Mouse (Mus musculus) spleen, adult 10 weeks (tissue): ENCODE measurements around the gene Gzf1. TPM values are rescaled to one million over a fixed set of nuclear protein-coding genes. Genes with fewer than 3 reads are reported as not detected.

Experiments used
- polyA plus RNA-seq: library from polyadenylated mRNA; stranded (reverse); fragments of 350-450 nt; fragmentation: Illumina TruSeq; extraction: RNeasy Lipid Tissue Mini Kit (QIAGEN cat#74804); gene quantifications from one replicate; pipeline ENCODE4 v1.2.3, GENCODE M21; 2015; ENCODE audit warnings: low replicate concordance; ENCODE audit not compliant: insufficient read depth

Gene Gzf1
- 17.3 TPM for polyA plus RNA-seq

DNA sequence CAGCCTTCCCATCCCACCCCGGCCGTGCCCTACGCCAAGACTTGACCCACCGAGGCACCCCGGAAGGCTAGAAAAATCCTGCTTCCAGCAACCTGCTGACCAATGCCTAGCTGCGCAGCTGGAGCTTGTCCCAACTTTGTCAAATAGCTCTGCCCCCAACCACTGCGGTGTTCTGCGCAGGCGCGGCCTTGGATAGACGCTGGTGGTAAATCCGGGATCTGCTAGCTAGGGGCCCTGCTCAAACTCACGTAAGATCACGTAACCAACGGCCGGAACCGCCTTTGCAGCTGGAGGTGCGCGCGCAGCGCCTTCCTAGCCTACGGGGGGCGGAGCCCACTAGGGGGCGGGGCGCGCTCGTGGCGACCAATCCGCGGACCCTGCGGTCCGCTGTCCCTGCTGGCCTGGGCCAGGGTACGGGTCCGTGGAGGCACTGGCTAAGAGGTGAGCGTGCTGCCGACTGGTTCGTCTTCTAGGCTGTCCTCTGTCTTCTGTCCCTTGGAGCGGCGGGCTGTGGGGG, at the start of gene Gzf1:
Gzf1 (plus strand) TSS at position 249 of the 517 bp plus-strand sequence.

DNA sequence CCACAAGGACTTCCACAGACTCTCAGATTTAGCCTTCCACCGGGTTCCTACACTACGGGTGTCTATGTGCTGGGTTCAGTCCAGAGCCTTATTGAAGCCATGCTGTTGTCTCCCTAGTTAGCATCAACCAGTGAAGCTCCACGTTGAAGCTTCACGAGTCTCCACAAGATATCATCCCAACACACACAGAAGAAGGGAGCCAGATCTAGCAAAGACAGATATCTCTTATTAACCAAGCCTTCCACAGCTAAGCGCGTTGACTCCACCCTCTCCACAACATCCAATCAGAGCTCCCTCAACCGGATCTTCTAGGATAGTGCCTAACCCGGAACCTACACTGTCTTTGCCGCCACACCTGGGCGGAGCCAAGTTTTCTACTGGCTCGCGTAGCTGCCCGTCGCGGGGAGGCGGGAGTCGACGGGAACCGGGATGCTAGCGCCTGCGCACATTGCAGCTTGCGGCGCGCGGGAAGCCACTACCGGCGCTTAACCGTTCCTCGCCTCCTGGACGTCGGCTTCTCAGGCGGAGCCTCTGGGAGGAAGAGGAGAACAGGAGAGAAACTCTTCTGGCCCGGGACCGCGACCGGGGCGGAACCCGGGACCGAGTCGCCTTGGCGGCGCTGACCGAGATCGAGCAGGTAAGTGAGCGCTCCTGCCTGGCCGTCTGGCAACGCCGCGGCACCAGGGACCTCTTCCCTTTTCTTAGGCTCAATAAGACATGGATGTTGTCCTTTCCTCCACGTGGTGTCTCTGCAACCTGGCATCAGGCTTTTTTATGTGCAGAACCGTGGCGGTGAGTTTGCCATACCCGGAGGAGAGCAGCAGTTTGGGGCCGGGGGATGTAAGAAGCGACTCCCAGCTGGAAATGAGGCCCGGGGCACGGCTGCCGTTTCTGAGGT, 8.4 kb upstream of the Gzf1 start, which contains the start of gene Nxt1:
Nxt1 (plus strand) TSS at position 403 of the 898 bp plus-strand sequence.

GRCm38 (mm10) chr2:148732327-148733000, 51.6 kb downstream of the Gzf1 start, which contains the start of gene Napb:
TSS of gene Napb (minus strand) at chr2:148732467.

Other genes starting within 250 kb of the Gzf1 start
- gene Cd93, start 237.5 kb upstream of the Gzf1 start, polyA plus RNA-seq: 25.6 TPM
- gene Nxt1, start 8.4 kb upstream of the Gzf1 start, polyA plus RNA-seq: 25.6 TPM
- gene Napb, start 51.4 kb downstream of the Gzf1 start, polyA plus RNA-seq: 0.97 TPM
- not detected for gene Cstl1, start 69.3 kb downstream of the Gzf1 start, polyA plus RNA-seq
- gene Cst11, start 90.5 kb downstream of the Gzf1 start, polyA plus RNA-seq: not detected
- gene 8030411F24Rik, start 101.0 kb downstream of the Gzf1 start, polyA plus RNA-seq: not detected
- gene Cst12, start 108.3 kb downstream of the Gzf1 start, polyA plus RNA-seq: not detected
- gene Cst8, start 117.8 kb downstream of the Gzf1 start, polyA plus RNA-seq: not detected
- gene Cst13, start 139.1 kb downstream of the Gzf1 start, polyA plus RNA-seq: not detected
- not detected for gene Cst9, start 154.1 kb downstream of the Gzf1 start, polyA plus RNA-seq
- not detected for gene 9230104L09Rik, start 184.0 kb downstream of the Gzf1 start, polyA plus RNA-seq
- gene Cst3, start 194.7 kb downstream of the Gzf1 start, polyA plus RNA-seq: 519 TPM